Mouse (Mus musculus): ENCODE measurements at regions not wholly inside any gene's neighbourhood (a gene's known extent, or its start where the extent isn't known, plus 50 kb on each side); places are given as distances from the start of the nearest gene placed in this dataset.

GRCm38 (mm10) chr6:6706729-6707128, 128.3 kb upstream of the Sem1 start:
- Histone ChIP-seq H3K4me3 (ENCODE audit: low read depth, low read length) (no peak overlapping the region), H3K9ac (ENCODE audit: low read depth, low read length) (no peak overlapping the region), H3K27me3 (ENCODE audit: control insufficient read depth, insufficient read depth, low read length) (no peaks in the 10 kb centered on the region), H3K9me3 (ENCODE audit: control insufficient read depth, low read length) (no peaks in the 10 kb centered on the region), H3K27ac (ENCODE audit: low read depth, low read length) (no peak overlapping the region), H3K4me2 (replicated peaks; ENCODE audit: low read depth, low read length) (no peak overlapping the region), H3K36me3 (ENCODE audit: control insufficient read depth, insufficient read depth, low read length) (no peaks in the 10 kb centered on the region), H3K4me1 (replicated peaks; ENCODE audit: control insufficient read depth, insufficient read depth, low read length) (no peaks in the 10 kb centered on the region)
- DNase-seq (ENCODE audit: low spot score), result no peak
- 92% methylated on average over 4 of the region's 4 CpGs for WGBS
- no peak for ATAC-seq (ENCODE audit: low FRiP score)

- no peaks in the 10 kb centered on the region for H3K9me3 ChIP-seq (ENCODE audit: control insufficient read depth, low read length)
- DNase-seq (ENCODE audit: low spot score) (no peak), ATAC-seq (ENCODE audit: low FRiP score) (no peak)
- H3K27ac ChIP-seq (ENCODE audit: low read depth, low read length), result no peak overlapping the region
- no peaks in the 10 kb centered on the region for H3K4me1 ChIP-seq (replicated peaks; ENCODE audit: control insufficient read depth, insufficient read depth, low read length)
- H3K4me2 ChIP-seq (replicated peaks; ENCODE audit: low read depth, low read length), result no peak overlapping the region
- WGBS, result 84% methylated on average over 3 of the region's 3 CpGs
- H3K36me3 ChIP-seq (ENCODE audit: control insufficient read depth, insufficient read depth, low read length), result no peaks in the 10 kb centered on the region
- no peaks in the 10 kb centered on the region for H3K27me3 ChIP-seq (ENCODE audit: control insufficient read depth, insufficient read depth, low read length)
- H3K4me3 ChIP-seq (ENCODE audit: low read depth, low read length), result no peak overlapping the region
- H3K9ac ChIP-seq (ENCODE audit: low read depth, low read length), result no peak overlapping the region
Observed at GRCm38 (mm10) chr6:6709057-6709456, 130.6 kb upstream of the Sem1 start.

GRCm38 (mm10) chr6:6730259-6730658, 132.9 kb upstream of the Dlx6 start:
- Histone ChIP-seq H3K36me3 (ENCODE audit: control insufficient read depth, insufficient read depth, low read length) (no peaks in the 10 kb centered on the region), H3K4me1 (replicated peaks; ENCODE audit: control insufficient read depth, insufficient read depth, low read length) (no peaks in the 10 kb centered on the region), H3K9me3 (ENCODE audit: control insufficient read depth, low read length) (no peaks in the 10 kb centered on the region), H3K27me3 (ENCODE audit: control insufficient read depth, insufficient read depth, low read length) (no peaks in the 10 kb centered on the region), H3K27ac (ENCODE audit: low read depth, low read length) (no peak overlapping the region), H3K9ac (ENCODE audit: low read depth, low read length) (no peak overlapping the region), H3K4me3 (ENCODE audit: low read depth, low read length) (no peak overlapping the region), H3K4me2 (replicated peaks; ENCODE audit: low read depth, low read length) (no peak overlapping the region)
- ATAC-seq (ENCODE audit: low FRiP score) (no peak), DNase-seq (ENCODE audit: low spot score) (no peak)
- WGBS, result 83% methylated on average over 3 of the region's 3 CpGs

GRCm38 (mm10) chr6:6745394-6745793, 117.7 kb upstream of the Dlx6 start:
- Histone ChIP-seq H3K4me3 (ENCODE audit: low read depth, low read length) (no peak overlapping the region), H3K4me2 (replicated peaks; ENCODE audit: low read depth, low read length) (no peak overlapping the region), H3K9ac (ENCODE audit: low read depth, low read length) (no peak overlapping the region), H3K4me1 (replicated peaks; ENCODE audit: control insufficient read depth, insufficient read depth, low read length) (no peaks in the 10 kb centered on the region), H3K36me3 (ENCODE audit: control insufficient read depth, insufficient read depth, low read length) (no peaks in the 10 kb centered on the region), H3K27ac (ENCODE audit: low read depth, low read length) (no peak overlapping the region), H3K9me3 (ENCODE audit: control insufficient read depth, low read length) (no peaks in the 10 kb centered on the region), H3K27me3 (ENCODE audit: control insufficient read depth, insufficient read depth, low read length) (no peaks in the 10 kb centered on the region)
- DNase-seq (ENCODE audit: low spot score) (no peak), ATAC-seq (ENCODE audit: low FRiP score) (no peak)
- WGBS, result 75% methylated on average over 3 of the region's 3 CpGs

- Histone ChIP-seq H3K27ac (ENCODE audit: low read depth, low read length) (no peak overlapping the region), H3K9me3 (ENCODE audit: control insufficient read depth, low read length) (no peaks in the 10 kb centered on the region), H3K27me3 (ENCODE audit: control insufficient read depth, insufficient read depth, low read length) (no peaks in the 10 kb centered on the region), H3K36me3 (ENCODE audit: control insufficient read depth, insufficient read depth, low read length) (no peaks in the 10 kb centered on the region), H3K4me3 (ENCODE audit: low read depth, low read length) (no peak overlapping the region), H3K9ac (ENCODE audit: low read depth, low read length) (no peak overlapping the region), H3K4me1 (replicated peaks; ENCODE audit: control insufficient read depth, insufficient read depth, low read length) (no peaks in the 10 kb centered on the region), H3K4me2 (replicated peaks; ENCODE audit: low read depth, low read length) (no peak overlapping the region)
- WGBS, result 81% methylated on average over 1 of the region's 1 CpGs
- DNase-seq (ENCODE audit: low spot score) (no peak), ATAC-seq (ENCODE audit: low FRiP score) (no peak)
Observed at GRCm38 (mm10) chr6:6779157-6779556, 84.0 kb upstream of the Dlx6 start.

GRCm38 (mm10) chr6:6781556-6781955, 81.6 kb upstream of the Dlx6 start:
- ATAC-seq (ENCODE audit: low FRiP score) (no peak), DNase-seq (ENCODE audit: low spot score) (no peak)
- Histone ChIP-seq H3K9me3 (ENCODE audit: control insufficient read depth, low read length) (no peaks in the 10 kb centered on the region), H3K9ac (ENCODE audit: low read depth, low read length) (no peak overlapping the region), H3K27ac (ENCODE audit: low read depth, low read length) (no peak overlapping the region), H3K4me3 (ENCODE audit: low read depth, low read length) (no peak overlapping the region), H3K27me3 (ENCODE audit: control insufficient read depth, insufficient read depth, low read length) (no peaks in the 10 kb centered on the region), H3K4me1 (replicated peaks; ENCODE audit: control insufficient read depth, insufficient read depth, low read length) (no peaks in the 10 kb centered on the region), H3K4me2 (replicated peaks; ENCODE audit: low read depth, low read length) (no peak overlapping the region), H3K36me3 (ENCODE audit: control insufficient read depth, insufficient read depth, low read length) (no peaks in the 10 kb centered on the region)
- WGBS, result 58% methylated on average over 3 of the region's 3 CpGs

GRCm38 (mm10) chr6:6785939-6786490, 77.1 kb upstream of the Dlx6 start:
- Histone ChIP-seq H3K9me3 (ENCODE audit: control insufficient read depth, low read length) (no peaks in the 10 kb centered on the region), H3K36me3 (ENCODE audit: control insufficient read depth, insufficient read depth, low read length) (no peaks in the 10 kb centered on the region), H3K4me2 (replicated peaks; ENCODE audit: low read depth, low read length) (no peak overlapping the region), H3K9ac (ENCODE audit: low read depth, low read length) (no peak overlapping the region), H3K27me3 (ENCODE audit: control insufficient read depth, insufficient read depth, low read length) (no peaks in the 10 kb centered on the region), H3K4me1 (replicated peaks; ENCODE audit: control insufficient read depth, insufficient read depth, low read length) (no peaks in the 10 kb centered on the region), H3K4me3 (ENCODE audit: low read depth, low read length) (no peak overlapping the region), H3K27ac (ENCODE audit: low read depth, low read length) (no peak overlapping the region)
- 41% methylated on average over 1 of the region's 1 CpGs for WGBS
- DNase-seq (ENCODE audit: low spot score) (no peak), ATAC-seq (ENCODE audit: low FRiP score) (no peak)

- Histone ChIP-seq H3K27ac (ENCODE audit: low read depth, low read length) (no peak overlapping the region), H3K4me2 (replicated peaks; ENCODE audit: low read depth, low read length) (no peak overlapping the region), H3K27me3 (ENCODE audit: control insufficient read depth, insufficient read depth, low read length) (no peaks in the 10 kb centered on the region), H3K4me1 (replicated peaks; ENCODE audit: control insufficient read depth, insufficient read depth, low read length) (no peaks in the 10 kb centered on the region), H3K9ac (ENCODE audit: low read depth, low read length) (no peak overlapping the region), H3K36me3 (ENCODE audit: control insufficient read depth, insufficient read depth, low read length) (no peaks in the 10 kb centered on the region), H3K9me3 (ENCODE audit: control insufficient read depth, low read length) (no peaks in the 10 kb centered on the region), H3K4me3 (ENCODE audit: low read depth, low read length) (no peak overlapping the region)
- DNase-seq (ENCODE audit: low spot score) (no peak), ATAC-seq (ENCODE audit: low FRiP score) (no peak)
- WGBS, result 82% methylated on average over 4 of the region's 4 CpGs
Observed at GRCm38 (mm10) chr6:6787490-6787889, 75.6 kb upstream of the Dlx6 start.

- H3K36me3 ChIP-seq (ENCODE audit: control insufficient read depth, insufficient read depth, low read length), result no peaks in the 10 kb centered on the region
- H3K9me3 ChIP-seq (ENCODE audit: control insufficient read depth, low read length), result no peaks in the 10 kb centered on the region
- ATAC-seq (ENCODE audit: low FRiP score) (no peak), DNase-seq (ENCODE audit: low spot score) (no peak)
- H3K27ac ChIP-seq (ENCODE audit: low read depth, low read length), result no peak overlapping the region
- WGBS, result 61% methylated on average over 6 of the region's 6 CpGs
- H3K9ac ChIP-seq (ENCODE audit: low read depth, low read length), result no peak overlapping the region
- no peaks in the 10 kb centered on the region for H3K4me1 ChIP-seq (replicated peaks; ENCODE audit: control insufficient read depth, insufficient read depth, low read length)
- no peak overlapping the region for H3K4me3 ChIP-seq (ENCODE audit: low read depth, low read length)
- H3K27me3 ChIP-seq (ENCODE audit: control insufficient read depth, insufficient read depth, low read length), result no peaks in the 10 kb centered on the region
- H3K4me2 ChIP-seq (replicated peaks; ENCODE audit: low read depth, low read length), result no peak overlapping the region
Observed at GRCm38 (mm10) chr6:6794320-6795018, 68.7 kb upstream of the Dlx6 start.
